Mouse (Mus musculus) C2C12 (cell line): Measurements from ENCODE around the gene Nif3l1.

ENCODE experiments used
- CTCF ChIP-seq: IDR thresholded peaks from one replicate; pipeline ENCODE4 v1.5.1; 2011; ENCODE audit not compliant: control insufficient read depth, insufficient read depth, insufficient read length
- FOSL1 ChIP-seq: IDR thresholded peaks from one replicate; pipeline ENCODE4 v1.8.0; 2011; ENCODE audit warnings: mild to moderate bottlenecking, low read length; ENCODE audit not compliant: poor library complexity, insufficient read depth, severe bottlenecking
- MAX ChIP-seq: IDR thresholded peaks from one replicate; pipeline ENCODE4 v1.6.1; 2011; ENCODE audit warnings: mild to moderate bottlenecking, control low read depth
- MYOD1 ChIP-seq: IDR thresholded peaks from one replicate; pipeline ENCODE4 v1.6.1; 2011; ENCODE audit warnings: low read depth; ENCODE audit not compliant: control insufficient read depth, insufficient read length
- MYOG ChIP-seq: IDR thresholded peaks from one replicate; pipeline ENCODE4 v1.6.1; 2011; ENCODE audit not compliant: control insufficient read depth, insufficient read length; ENCODE audit errors: extremely low read depth
- USF1 ChIP-seq: IDR thresholded peaks from one replicate; pipeline ENCODE4 v1.6.1; 2011; ENCODE audit warnings: low read depth, mild to moderate bottlenecking, control low read depth, moderate library complexity

DNA sequence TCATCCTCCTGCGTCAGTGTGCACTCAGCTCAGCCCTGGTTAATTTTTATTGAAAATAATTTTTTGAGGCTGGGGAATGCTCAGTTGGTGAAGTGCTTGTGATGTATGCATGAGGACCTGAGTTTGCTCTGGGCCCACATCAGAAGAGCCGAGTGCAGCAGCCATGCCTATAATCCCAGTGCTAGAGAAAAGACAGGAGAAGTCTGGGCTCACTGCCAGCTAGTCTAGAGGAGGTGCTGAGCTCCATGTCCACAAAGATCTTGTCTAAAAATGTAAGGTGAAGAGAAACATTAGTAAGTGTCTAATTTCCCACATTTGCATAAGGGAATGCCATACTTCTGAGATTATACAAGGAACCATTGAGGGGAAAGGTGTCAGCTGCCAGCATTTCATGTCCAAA, 13.9 kb downstream of the Nif3l1 start:
- TF ChIP-seq CTCF = no peak
- TF ChIP-seq MYOG = no peak
- TF ChIP-seq USF1 = no peak
- TF ChIP-seq MAX = no peak
- no peak for TF ChIP-seq FOSL1
- TF ChIP-seq MYOD1 = no peak
